Mouse (Mus musculus): ENCODE results near the gene Them7.

Gene Them7

GRCm38 (mm10) chr2:105375261-105375660, 151.1 kb downstream of the Them7 start:
- DNase-seq (ENCODE audit: low read depth, low spot score): no peak

GRCm38 (mm10) chr2:105375705-105376104, 151.6 kb downstream of the Them7 start:
- DNase-seq (ENCODE audit: low read depth, low spot score): no peak

- DNase-seq (ENCODE audit: low read depth, low spot score): no peak
Observed at GRCm38 (mm10) chr2:105379682-105380081, 155.6 kb downstream of the Them7 start.

GRCm38 (mm10) chr2:105380757-105381319, 156.7 kb downstream of the Them7 start:
- DNase-seq (ENCODE audit: low read depth, low spot score): no peak

- no peak for DNase-seq (ENCODE audit: low read depth, low spot score)
Observed at GRCm38 (mm10) chr2:105383063-105383462, 158.9 kb downstream of the Them7 start.

- no peak for DNase-seq (ENCODE audit: low read depth, low spot score)
Observed at GRCm38 (mm10) chr2:105384998-105385397, 160.9 kb downstream of the Them7 start.

GRCm38 (mm10) chr2:105386418-105386817, 162.3 kb downstream of the Them7 start:
- no peak for DNase-seq (ENCODE audit: low read depth, low spot score)

- no peak for DNase-seq (ENCODE audit: low read depth, low spot score)
Observed at GRCm38 (mm10) chr2:105389007-105389890, 165.1 kb downstream of the Them7 start.

GRCm38 (mm10) chr2:105390653-105391413, 166.7 kb downstream of the Them7 start:
- DNase-seq (ENCODE audit: low read depth, low spot score): no peak

GRCm38 (mm10) chr2:105391414-105391784, 167.3 kb downstream of the Them7 start:
- DNase-seq (ENCODE audit: low read depth, low spot score): no peak

- no peak for DNase-seq (ENCODE audit: low read depth, low spot score)
Observed at GRCm38 (mm10) chr2:105392514-105392913, 168.4 kb downstream of the Them7 start.

- no peak for DNase-seq (ENCODE audit: low read depth, low spot score)
Observed at GRCm38 (mm10) chr2:105394375-105394774, 170.3 kb downstream of the Them7 start.

- no peak for DNase-seq (ENCODE audit: low read depth, low spot score)
Observed at GRCm38 (mm10) chr2:105396066-105396465, 171.9 kb downstream of the Them7 start.

GRCm38 (mm10) chr2:105397446-105398211, 173.5 kb downstream of the Them7 start:
- DNase-seq (ENCODE audit: low read depth, low spot score): no peak

GRCm38 (mm10) chr2:105398636-105399084, 174.5 kb downstream of the Them7 start:
- DNase-seq (ENCODE audit: low read depth, low spot score): no peak

GRCm38 (mm10) chr2:105399085-105399891, 175.2 kb downstream of the Them7 start, which contains the start of gene Rcn1:
Gene Rcn1 (minus strand): TSS chr2:105399319.
- DNase-seq (ENCODE audit: low read depth, low spot score): peak; percentile 85

GRCm38 (mm10) chr2:105400558-105400957, 176.4 kb downstream of the Them7 start:
- no peak for DNase-seq (ENCODE audit: low read depth, low spot score)

- DNase-seq (ENCODE audit: low read depth, low spot score): no peak
Observed at GRCm38 (mm10) chr2:105402180-105402579, 178.1 kb downstream of the Them7 start.

- DNase-seq (ENCODE audit: low read depth, low spot score): no peak
Observed at GRCm38 (mm10) chr2:105408511-105408910, 184.4 kb downstream of the Them7 start.

GRCm38 (mm10) chr2:105409253-105409652, 185.1 kb downstream of the Them7 start:
- DNase-seq (ENCODE audit: low read depth, low spot score): no peak

- no peak for DNase-seq (ENCODE audit: low read depth, low spot score)
Observed at GRCm38 (mm10) chr2:105414309-105414708, 190.2 kb downstream of the Them7 start.

All from forelimb bud, embryonic 11.5 days (tissue).